ENCODE assay signal across 18 mouse cellular contexts in genomic region chr9:94473898-94474297, GRCm38 (mm10).
DNase-seq lines count a peak whose midpoint lies in the region; ATAC-seq and TF ChIP-seq lines count a peak whose summit lies in the region.
"Had no signal": no experiment of that assay in that cellular context is flagged by ENCODE, and none has a peak within 500 bp of the region (broad histone marks: within the 10 kb centered on the region; RNA-seq: fewer than 3 reads in every experiment).

No protein-coding gene starts in this region.

- no peak overlapping the region for H3K9ac ChIP-seq in liver, embryonic 11.5 days (ENCODE audit: low read depth, low read length)
- no peak overlapping the region for H3K9ac ChIP-seq in liver, embryonic 12.5 days
- no peak overlapping the region for H3K9ac ChIP-seq in intestine, embryonic 15.5 days
- no peak overlapping the region for H3K9ac ChIP-seq in liver, embryonic 14.5 days (replicated peaks)
- no peak overlapping the region for H3K9ac ChIP-seq in stomach, embryonic 15.5 days
- H3K9ac ChIP-seq in lung, postnatal 0 days (replicated peaks; ENCODE audit: low read depth) = no peak overlapping the region
- H3K9ac ChIP-seq: embryonic facial prominence, embryonic 12.5 days; forebrain, embryonic 12.5 days; heart, embryonic 12.5 days had no signal

- H3K27ac ChIP-seq in liver, embryonic 11.5 days (ENCODE audit: low read depth, low read length) = no peak overlapping the region
- no peak overlapping the region for H3K27ac ChIP-seq in liver, embryonic 12.5 days
- H3K27ac ChIP-seq in intestine, embryonic 15.5 days = no peak overlapping the region
- H3K27ac ChIP-seq in liver, embryonic 14.5 days = no peak overlapping the region
- no peak overlapping the region for H3K27ac ChIP-seq in stomach, embryonic 15.5 days
- no peak overlapping the region for H3K27ac ChIP-seq in lung, postnatal 0 days (ENCODE audit: low read length)
- H3K27ac ChIP-seq: embryonic facial prominence, embryonic 12.5 days; forebrain, embryonic 12.5 days; hindbrain, embryonic 10.5 days had no signal

- no peak overlapping the region for H3K4me3 ChIP-seq in liver, embryonic 11.5 days (ENCODE audit: low read depth, low read length)
- H3K4me3 ChIP-seq in liver, embryonic 12.5 days = no peak overlapping the region
- no peak overlapping the region for H3K4me3 ChIP-seq in intestine, embryonic 15.5 days (replicated peaks)
- H3K4me3 ChIP-seq in liver, embryonic 14.5 days (ENCODE audit: insufficient read depth in 1 of 2, low read depth in 2 of 2, low read length in 2 of 2) = no peak overlapping the region
- no peak overlapping the region for H3K4me3 ChIP-seq in stomach, embryonic 15.5 days (replicated peaks)
- H3K4me3 ChIP-seq in lung, postnatal 0 days (ENCODE audit: low read depth, low read length) = no peak overlapping the region
- H3K4me3 ChIP-seq: embryonic facial prominence, embryonic 12.5 days; forebrain, embryonic 12.5 days; heart, embryonic 12.5 days; hindbrain, embryonic 10.5 days had no signal

- no peak for TF ChIP-seq EP300 in liver, embryonic 14.5 days (IDR thresholded peaks at IDR 0.05; ENCODE audit: low read depth)
- TF ChIP-seq EP300 in lung, postnatal 0 days (IDR thresholded peaks at IDR 0.05) = no peak

- no peaks in the 10 kb centered on the region for H3K9me3 ChIP-seq in liver, embryonic 11.5 days (ENCODE audit: control insufficient read depth, low read length)
- no peaks in the 10 kb centered on the region for H3K9me3 ChIP-seq in liver, embryonic 12.5 days (replicated peaks)
- H3K9me3 ChIP-seq in intestine, embryonic 15.5 days = no peaks in the 10 kb centered on the region
- H3K9me3 ChIP-seq in liver, embryonic 14.5 days (ENCODE audit: control insufficient read depth, low read length) = no peaks in the 10 kb centered on the region
- no peaks in the 10 kb centered on the region for H3K9me3 ChIP-seq in stomach, embryonic 15.5 days
- no peaks in the 10 kb centered on the region for H3K9me3 ChIP-seq in lung, postnatal 0 days (ENCODE audit: low read length)
- H3K9me3 ChIP-seq: embryonic facial prominence, embryonic 12.5 days; forebrain, embryonic 12.5 days; heart, embryonic 12.5 days; hindbrain, embryonic 10.5 days had no signal

- no peaks in the 10 kb centered on the region for H3K27me3 ChIP-seq in liver, embryonic 11.5 days (replicated peaks; ENCODE audit: control insufficient read depth, insufficient read depth, low read length)
- H3K27me3 ChIP-seq in liver, embryonic 12.5 days (replicated peaks) = no peaks in the 10 kb centered on the region
- no peaks in the 10 kb centered on the region for H3K27me3 ChIP-seq in intestine, embryonic 15.5 days (replicated peaks)
- no peaks in the 10 kb centered on the region for H3K27me3 ChIP-seq in liver, embryonic 14.5 days (ENCODE audit: control insufficient read depth, insufficient read depth, low read length)
- no peaks in the 10 kb centered on the region for H3K27me3 ChIP-seq in stomach, embryonic 15.5 days (replicated peaks)
- no peaks in the 10 kb centered on the region for H3K27me3 ChIP-seq in lung, postnatal 0 days (replicated peaks; ENCODE audit: insufficient read depth, low read length)
- H3K27me3 ChIP-seq: embryonic facial prominence, embryonic 12.5 days; forebrain, embryonic 12.5 days; heart, embryonic 12.5 days had no signal

- no peak for DNase-seq in liver, embryonic 11.5 days (ENCODE audit: low spot score)
- DNase-seq in liver, embryonic 14.5 days (ENCODE audit: low read depth in 3 of 3, low spot score in 3 of 3) = no peak
- DNase-seq in heart, adult 18-20 months = no peak
- DNase-seq in lung, postnatal 0 days (ENCODE audit: low spot score) = no peak
- DNase-seq in neural tube, embryonic 10.5 days (ENCODE audit: extremely low spot score, low spot score) = no peak
- DNase-seq: adrenal gland, postnatal 14 days; cerebellum, adult 11-12 months; cerebellum, adult 9-10 months; cerebellum, postnatal 25 days; gastrocnemius, postnatal 14 days had no signal

- no peak for TF ChIP-seq CTCF in liver, embryonic 14.5 days (IDR thresholded peaks at IDR 0.05; ENCODE audit: low read depth)
- no peak for TF ChIP-seq CTCF in lung, postnatal 0 days (IDR thresholded peaks at IDR 0.05)

- WGBS in liver, embryonic 11.5 days = 71% methylated on average over 7 of the region's 7 CpGs
- 62% methylated on average over 7 of the region's 7 CpGs for WGBS in liver, embryonic 12.5 days (ENCODE audit: insufficient replicate concordance)
- 47% methylated on average over 7 of the region's 7 CpGs for WGBS in intestine, embryonic 15.5 days
- 59% methylated on average over 7 of the region's 7 CpGs for WGBS in liver, embryonic 14.5 days (ENCODE audit: insufficient replicate concordance)
- WGBS in stomach, embryonic 15.5 days = 54% methylated on average over 7 of the region's 7 CpGs
- 53% methylated on average over 7 of the region's 7 CpGs for WGBS in lung, postnatal 0 days

- 0 out of 2 replicates have a peak overlapping the region, but pooled peaks have one; percentile 29 for H3K4me2 ChIP-seq in liver, embryonic 11.5 days
- no peak overlapping the region for H3K4me2 ChIP-seq in liver, embryonic 12.5 days
- no peak overlapping the region for H3K4me2 ChIP-seq in intestine, embryonic 15.5 days (replicated peaks)
- peak overlapping the region; percentile 19; the same call in 1 of the 2 replicates for H3K4me2 ChIP-seq in liver, embryonic 14.5 days (ENCODE audit: low read depth)
- H3K4me2 ChIP-seq in stomach, embryonic 15.5 days = no peak overlapping the region
- H3K4me2 ChIP-seq in lung, postnatal 0 days (replicated peaks; ENCODE audit: low read depth, low read length) = no peak overlapping the region
- H3K4me2 ChIP-seq: embryonic facial prominence, embryonic 12.5 days; forebrain, embryonic 12.5 days; heart, embryonic 12.5 days had no signal

- no peaks in the 10 kb centered on the region for H3K36me3 ChIP-seq in liver, embryonic 11.5 days (ENCODE audit: control insufficient read depth, insufficient read depth, low read length)
- no peaks in the 10 kb centered on the region for H3K36me3 ChIP-seq in liver, embryonic 12.5 days
- H3K36me3 ChIP-seq in intestine, embryonic 15.5 days = no peaks in the 10 kb centered on the region
- H3K36me3 ChIP-seq in liver, embryonic 14.5 days (replicated peaks; ENCODE audit: control insufficient read depth, insufficient read depth, low read depth) = no peaks in the 10 kb centered on the region
- H3K36me3 ChIP-seq in stomach, embryonic 15.5 days = no peaks in the 10 kb centered on the region
- no peaks in the 10 kb centered on the region for H3K36me3 ChIP-seq in lung, postnatal 0 days (ENCODE audit: insufficient read depth, low read length)
- H3K36me3 ChIP-seq: embryonic facial prominence, embryonic 12.5 days; forebrain, embryonic 12.5 days; heart, embryonic 12.5 days; hindbrain, embryonic 10.5 days had no signal

- no peak; the same call in 1 of the 2 replicates for ATAC-seq in liver, embryonic 11.5 days (replicated peaks; ENCODE audit: low FRiP score)
- no peak for ATAC-seq in liver, embryonic 12.5 days
- peak; percentile 91 for ATAC-seq in intestine, embryonic 15.5 days
- 0 out of 2 replicates have a peak, but pooled peaks have one; percentile 28 for ATAC-seq in liver, embryonic 14.5 days (ENCODE audit: insufficient read depth)
- peak; percentile 76; the same call in 1 of the 2 replicates for ATAC-seq in stomach, embryonic 15.5 days (ENCODE audit: insufficient read depth, low FRiP score, low read depth)
- ATAC-seq in lung, postnatal 0 days = no peak
- ATAC-seq: forebrain, embryonic 16.5 days had no signal

- H3K4me1 ChIP-seq in liver, embryonic 11.5 days (replicated peaks; ENCODE audit: control insufficient read depth, insufficient read depth, low read length) = no peaks in the 10 kb centered on the region
- no peaks in the 10 kb centered on the region for H3K4me1 ChIP-seq in liver, embryonic 12.5 days
- 0 out of 2 replicates have a peak, but pooled peaks cover 3% of the 10 kb centered on the region for H3K4me1 ChIP-seq in intestine, embryonic 15.5 days (replicated peaks)
- peaks cover 0 to 6% of the 10 kb centered on the region in 2 experiments; a peak in 2 of 4 replicates for H3K4me1 ChIP-seq in liver, embryonic 14.5 days (replicated peaks; ENCODE audit: control insufficient read depth in 2 of 2, insufficient read depth in 2 of 2, low read length in 1 of 2)
- H3K4me1 ChIP-seq in stomach, embryonic 15.5 days = no peaks in the 10 kb centered on the region
- no peaks in the 10 kb centered on the region for H3K4me1 ChIP-seq in lung, postnatal 0 days (ENCODE audit: insufficient read depth, low read depth, low read length)
- H3K4me1 ChIP-seq: forebrain, embryonic 12.5 days; hindbrain, embryonic 10.5 days had no signal

Comparison
In these comparisons a context has a peak if more than half of its experiments do, and no peak if none do; other contexts are left out.
1. ATAC-seq: peak in intestine, embryonic 15.5 days (single experiment), liver, embryonic 14.5 days (single experiment) and stomach, embryonic 15.5 days (single experiment); none in liver, embryonic 11.5 days (single experiment), liver, embryonic 12.5 days (single experiment) and lung, postnatal 0 days (single experiment).
2. H3K4me2 ChIP-seq: peak in liver, embryonic 11.5 days (single experiment) and liver, embryonic 14.5 days (single experiment); none in liver, embryonic 12.5 days (single experiment), intestine, embryonic 15.5 days (single experiment), stomach, embryonic 15.5 days (single experiment) and lung, postnatal 0 days (single experiment).